Mouse (Mus musculus) neural tube, embryonic 14.5 days (tissue): Measurements from ENCODE around the gene Fam208a. TPM values are rescaled to one million over a fixed set of nuclear protein-coding genes. Genes with fewer than 3 reads are reported as not detected.

Experiments used
- ATAC-seq: fragments of 200-750 bp; cut with Nextera tagmentation; 2 replicates; pipeline ENCODE4 v1.8.0; 2017; ENCODE audit warnings: low read depth, mild to moderate bottlenecking, moderate TSS enrichment, moderate library complexity
- H3K27ac ChIP-seq: fragments of 300-500 bp; sonication (generic); 2 replicates; pipeline ENCODE4 v1.5.1; 2014; ENCODE audit warnings: low read depth, mild to moderate bottlenecking, control low read depth, low read length, moderate library complexity, mixed read lengths
- H3K27me3 ChIP-seq: fragments of 300-500 bp; sonication (generic); 2 replicates; pipeline ENCODE4 v1.6.1; 2014; ENCODE audit warnings: low read length; ENCODE audit not compliant: control insufficient read depth, insufficient read depth
- H3K36me3 ChIP-seq: fragments of 300-500 bp; sonication (generic); 2 replicates; pipeline ENCODE4 v1.6.1; 2014; ENCODE audit warnings: low read length, mixed read lengths; ENCODE audit not compliant: control insufficient read depth, insufficient read depth
- H3K4me1 ChIP-seq: fragments of 300-500 bp; sonication (generic); 2 replicates; pipeline ENCODE4 v1.6.1; 2014; ENCODE audit warnings: low read length; ENCODE audit not compliant: control insufficient read depth, insufficient read depth
- H3K4me2 ChIP-seq: fragments of 300-500 bp; sonication (generic); 2 replicates; pipeline ENCODE4 v1.6.1; 2014; ENCODE audit warnings: mild to moderate bottlenecking, low read depth, low read length, control low read depth
- H3K4me3 ChIP-seq: fragments of 300-500 bp; sonication (generic); 2 replicates; pipeline ENCODE4 v1.5.1; 2014; ENCODE audit warnings: low read depth, low read length, control low read depth, mixed read lengths
- H3K9ac ChIP-seq: fragments of 300-500 bp; sonication (generic); replicated peaks from 2 replicates; pipeline ENCODE4 v1.6.1; 2014; ENCODE audit warnings: low read depth, mild to moderate bottlenecking, control low read depth, low read length, mixed read lengths
- H3K9me3 ChIP-seq: fragments of 300-500 bp; sonication (generic); 2 replicates; pipeline ENCODE4 v1.6.1; 2016; ENCODE audit warnings: low read length; ENCODE audit not compliant: control insufficient read depth
- WGBS: fragments of 180-500 bp; shearing (Covaris S2); extraction: QIAGEN DNeasy Blood & Tissue Kit; methylation state at CpG from one replicate; pipeline ENCODE4 v1.1.7; 2014; 5-methylcytosine and 5-hydroxymethylcytosine counted together
- polyA plus RNA-seq: library from polyadenylated mRNA; unstranded; fragments of >200 nt; fragmentation: Nextera tagmentation; extraction: Ambion mirVana; gene quantifications from 2 replicates; pipeline ENCODE4 v1.2.1, GENCODE M21; 2014

Fam208a gene
- polyA plus RNA-seq, 1 experiment from 2014 or later: 24.3 TPM

DNA sequence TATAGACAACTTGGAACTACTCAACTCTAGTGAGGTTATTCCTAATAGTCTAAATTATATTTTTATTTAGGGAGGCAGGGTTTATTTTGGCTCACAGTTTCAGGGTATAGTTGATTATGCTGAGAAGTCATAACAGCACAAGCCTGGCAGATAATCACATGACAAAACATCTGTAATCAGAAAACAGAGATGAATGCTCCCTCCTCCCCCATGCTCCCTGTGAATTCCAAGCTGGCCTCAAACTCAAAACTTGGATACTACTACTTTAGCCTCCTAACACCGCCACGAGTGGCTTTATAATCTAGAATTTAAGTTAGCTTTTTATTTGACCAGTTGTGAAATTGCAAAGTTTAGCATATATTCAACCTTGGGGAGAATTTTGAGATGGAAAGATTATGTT is 3.4 kb downstream of the Fam208a start:
- H3K4me3 ChIP-seq: no peak overlapping the region
- H3K27me3 ChIP-seq: no peaks in the 10 kb centered on the region
- no peaks in the 10 kb centered on the region; the same call in 1 of the 2 replicates for H3K36me3 ChIP-seq
- H3K27ac ChIP-seq: no peak overlapping the region
- no peak for ATAC-seq
- 0 out of 2 replicates have a peak, but pooled peaks cover 6% of the 10 kb centered on the region for H3K9me3 ChIP-seq
- 99% methylated on average over 2 of the region's 2 CpGs for WGBS
- no peak overlapping the region for H3K9ac ChIP-seq
- H3K4me2 ChIP-seq: no peak overlapping the region
- 0 out of 2 replicates have a peak, but pooled peaks cover 3% of the 10 kb centered on the region for H3K4me1 ChIP-seq

DNA sequence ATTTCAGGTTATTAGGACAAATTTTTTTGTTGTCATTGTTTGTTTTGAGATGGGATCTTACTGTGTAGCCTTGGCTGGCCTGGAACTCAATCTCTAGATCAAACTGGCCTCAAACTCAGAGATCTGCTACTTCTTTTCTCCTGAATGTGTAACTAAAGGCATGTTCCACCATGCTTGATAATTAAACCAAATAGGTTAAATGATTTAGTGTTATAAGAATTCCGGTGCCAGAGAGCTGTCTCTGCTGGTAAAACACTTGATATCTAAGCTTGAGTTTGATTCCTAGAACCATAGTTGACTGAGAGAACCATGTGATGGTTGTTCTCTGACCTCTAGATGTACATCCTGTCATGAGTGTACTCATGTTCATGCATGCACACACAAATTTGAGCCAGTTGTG is 7.5 kb downstream of the Fam208a start:
- Histone ChIP-seq H3K36me3 (no peaks in the 10 kb centered on the region; the same call in 1 of the 2 replicates), H3K4me2 (no peak overlapping the region), H3K4me1 (no peaks in the 10 kb centered on the region), H3K27me3 (no peaks in the 10 kb centered on the region), H3K4me3 (no peak overlapping the region), H3K27ac (no peak overlapping the region), H3K9ac (no peak overlapping the region), H3K9me3 (no peaks in the 10 kb centered on the region)
- whole genome bisulfite sequencing: 97% methylated on average over 1 of the region's 1 CpGs
- ATAC-seq: no peak

DNA sequence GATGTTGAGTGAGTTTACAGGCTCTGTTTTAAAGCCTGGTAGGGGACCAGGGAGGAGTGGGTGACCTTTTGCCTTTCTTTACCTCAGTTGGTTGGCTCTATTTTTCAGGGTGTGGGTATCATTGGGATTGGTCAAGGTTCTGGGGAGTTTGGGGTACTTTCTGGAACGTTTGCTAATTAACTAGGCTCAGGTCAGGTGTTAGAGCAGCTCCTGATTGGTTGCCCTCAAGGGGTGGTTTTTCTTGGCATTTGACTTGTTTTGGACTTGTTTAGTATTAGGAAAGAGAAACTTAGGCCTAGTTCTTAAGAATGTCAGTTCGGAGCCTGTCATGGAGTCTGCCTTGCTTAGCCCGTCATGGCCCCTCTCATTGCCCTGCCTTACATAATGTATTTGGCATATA is 8.2 kb downstream of the Fam208a start:
- no peak for ATAC-seq
- H3K4me2 ChIP-seq: no peak overlapping the region

DNA sequence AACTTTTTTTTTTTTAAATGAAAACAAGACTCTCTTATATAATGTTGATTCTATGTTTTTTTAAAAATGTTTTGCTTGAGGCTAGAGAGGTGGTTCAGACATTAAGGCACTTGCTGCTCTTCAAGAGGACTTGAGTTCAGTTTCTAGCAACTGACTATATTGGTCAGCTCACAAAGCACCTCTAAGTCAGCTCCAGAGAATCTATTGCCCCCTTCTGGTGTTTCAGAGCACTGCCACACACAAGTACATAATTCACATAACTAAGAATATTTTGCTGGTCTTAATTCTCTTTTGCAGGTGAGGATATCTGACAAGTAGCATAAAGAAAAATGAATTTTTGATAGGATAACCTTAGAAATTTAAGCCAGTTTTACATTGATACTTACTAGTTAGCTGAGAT is 12.3 kb downstream of the Fam208a start:
- H3K9me3 ChIP-seq: no peaks in the 10 kb centered on the region
- no peaks in the 10 kb centered on the region for H3K4me1 ChIP-seq
- H3K27ac ChIP-seq: no peak overlapping the region
- H3K36me3 ChIP-seq: peaks cover 23% of the 10 kb centered on the region
- H3K4me3 ChIP-seq: no peak overlapping the region
- H3K4me2 ChIP-seq: no peak overlapping the region
- no peak for ATAC-seq
- no peak overlapping the region for H3K9ac ChIP-seq
- H3K27me3 ChIP-seq: no peaks in the 10 kb centered on the region

More for the DNA sequence above, 8.2 kb downstream of the Fam208a start:
- Histone ChIP-seq H3K9ac (no peak overlapping the region), H3K27ac (no peak overlapping the region), H3K9me3 (no peaks in the 10 kb centered on the region), H3K4me3 (no peak overlapping the region), H3K4me1 (no peaks in the 10 kb centered on the region), H3K27me3 (no peaks in the 10 kb centered on the region), H3K36me3 (peaks cover under 1% of the 10 kb centered on the region; the same call in 1 of the 2 replicates)
- WGBS: 88% methylated on average over 3 of the region's 3 CpGs

DNA sequence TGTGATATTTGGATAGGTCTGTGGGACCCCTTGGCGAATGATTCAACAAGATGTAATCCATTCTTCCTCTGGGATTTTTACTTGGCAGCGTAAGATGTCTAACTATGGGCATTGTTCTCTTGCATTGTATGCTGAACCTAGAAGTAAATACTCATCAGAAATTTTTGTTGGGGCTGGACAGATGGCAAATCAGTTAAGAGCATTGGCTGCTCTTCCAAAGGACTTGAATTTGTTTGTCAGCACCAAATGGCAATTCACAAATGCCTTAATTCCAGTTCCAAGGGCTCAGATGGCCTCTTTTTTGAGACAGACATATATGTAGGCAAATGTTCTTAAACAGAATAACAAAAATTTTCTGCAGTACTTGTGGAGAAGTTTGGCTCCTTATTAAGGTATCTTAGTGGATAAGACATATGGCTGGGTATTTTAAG is 16.2 kb downstream of the Fam208a start:
- peaks cover 36% of the 10 kb centered on the region for H3K36me3 ChIP-seq
- H3K9ac ChIP-seq: no peak overlapping the region
- WGBS: 77% methylated on average over 2 of the region's 2 CpGs
- no peak overlapping the region for H3K4me3 ChIP-seq
- no peak for ATAC-seq
- no peak overlapping the region for H3K27ac ChIP-seq
- no peaks in the 10 kb centered on the region for H3K4me1 ChIP-seq
- no peaks in the 10 kb centered on the region for H3K9me3 ChIP-seq
- no peaks in the 10 kb centered on the region for H3K27me3 ChIP-seq
- no peak overlapping the region for H3K4me2 ChIP-seq

DNA sequence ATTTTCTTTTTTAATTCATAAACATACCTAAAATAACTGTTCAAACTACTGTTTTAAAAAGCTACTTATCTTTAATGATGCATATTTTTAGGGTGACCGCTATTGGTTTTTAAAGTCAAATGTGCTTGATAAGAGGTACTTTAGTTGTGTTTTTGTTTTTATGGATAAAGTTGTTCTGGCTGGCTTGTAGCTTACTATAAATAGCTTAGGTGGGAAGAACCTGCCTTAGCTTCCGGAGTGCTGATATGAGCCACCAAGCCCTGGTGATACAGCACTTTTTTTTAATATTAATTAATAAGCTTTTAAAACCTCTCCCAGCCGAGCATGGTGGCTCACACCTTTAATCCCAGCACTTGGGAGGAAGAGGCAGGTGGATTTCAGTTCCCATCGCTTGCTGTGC is 18.3 kb downstream of the Fam208a start:
- no peak for ATAC-seq
- no peak overlapping the region for H3K4me3 ChIP-seq
- no peaks in the 10 kb centered on the region for H3K9me3 ChIP-seq
- H3K27ac ChIP-seq: no peak overlapping the region
- peaks cover 38% of the 10 kb centered on the region for H3K36me3 ChIP-seq
- H3K4me1 ChIP-seq: no peaks in the 10 kb centered on the region
- H3K9ac ChIP-seq: no peak overlapping the region
- H3K27me3 ChIP-seq: no peaks in the 10 kb centered on the region
- no peak overlapping the region for H3K4me2 ChIP-seq
- 95% methylated on average over 4 of the region's 4 CpGs for WGBS

DNA sequence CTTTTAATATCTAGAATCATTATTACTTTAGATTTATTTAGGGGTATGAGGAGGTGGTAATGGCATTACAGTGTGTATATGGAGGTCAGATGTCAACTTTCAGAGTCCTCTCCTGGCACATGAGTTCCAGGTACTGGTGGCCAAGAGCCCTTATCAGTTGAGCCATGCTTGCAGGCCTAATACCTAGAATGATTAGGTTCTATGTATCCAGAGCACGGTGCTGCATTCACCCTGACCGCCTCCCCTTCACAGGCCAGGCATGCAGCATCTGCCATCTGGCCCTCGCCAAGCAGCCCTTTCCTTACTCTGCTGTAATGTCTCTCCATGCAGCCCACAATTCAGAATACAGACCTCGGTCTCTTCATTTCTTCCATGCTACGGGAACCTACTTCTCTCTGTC is 62.8 kb downstream of the Fam208a start:
- H3K27ac ChIP-seq: no peak overlapping the region
- no peaks in the 10 kb centered on the region for H3K4me1 ChIP-seq
- H3K4me3 ChIP-seq: no peak overlapping the region
- H3K9me3 ChIP-seq: no peaks in the 10 kb centered on the region
- WGBS: 93% methylated on average over 5 of the region's 5 CpGs
- no peak overlapping the region for H3K9ac ChIP-seq
- H3K36me3 ChIP-seq: peaks cover 40% of the 10 kb centered on the region
- no peak overlapping the region for H3K4me2 ChIP-seq
- no peaks in the 10 kb centered on the region for H3K27me3 ChIP-seq
- no peak for ATAC-seq

DNA sequence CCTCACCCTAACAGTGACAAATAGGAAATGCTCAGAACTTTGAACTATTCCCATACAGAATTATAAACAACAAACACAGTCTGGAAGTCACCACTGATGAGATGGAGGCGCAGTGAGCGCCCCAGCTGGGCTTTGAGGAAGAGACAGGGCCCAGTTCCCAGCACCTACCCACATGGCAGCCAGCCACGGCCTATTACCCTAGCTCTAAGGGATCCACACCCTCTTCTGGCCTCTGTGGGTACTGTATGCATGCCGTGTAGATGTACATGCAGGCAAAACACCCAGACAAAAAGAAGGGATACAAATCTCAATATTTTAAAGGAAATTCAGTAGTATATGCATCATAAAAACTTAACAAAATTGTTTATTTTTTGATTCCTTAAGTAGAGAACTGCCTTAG is 64.9 kb downstream of the Fam208a start:
- Histone ChIP-seq H3K9ac (no peak overlapping the region), H3K36me3 (peaks cover 40% of the 10 kb centered on the region)

DNA sequence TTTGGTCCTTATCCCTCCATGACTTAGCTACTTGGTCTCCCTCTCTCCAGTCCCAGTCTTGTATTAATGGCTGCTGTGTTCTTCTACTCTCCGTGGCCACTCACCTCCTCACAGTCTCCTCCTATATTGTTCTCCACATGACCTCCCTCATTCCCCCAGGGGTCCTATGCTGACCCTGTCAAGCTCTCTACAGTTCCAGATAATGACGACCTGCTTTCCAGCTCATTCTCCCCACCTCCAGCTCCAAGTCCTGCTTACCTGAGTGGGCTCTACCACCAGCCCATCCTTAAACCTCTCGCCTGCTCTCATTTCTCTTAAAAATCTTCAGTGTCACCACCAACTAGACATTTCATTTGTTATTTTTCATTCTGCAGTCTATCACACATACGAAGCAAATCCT is 72.5 kb downstream of the Fam208a start:
- Histone ChIP-seq H3K4me2 (no peak overlapping the region), H3K9ac (no peak overlapping the region), H3K4me3 (no peak overlapping the region), H3K9me3 (no peaks in the 10 kb centered on the region), H3K36me3 (peaks cover 5% of the 10 kb centered on the region; the same call in 1 of the 2 replicates), H3K27me3 (no peaks in the 10 kb centered on the region), H3K4me1 (no peaks in the 10 kb centered on the region), H3K27ac (no peak overlapping the region)
- WGBS: 84% methylated on average over 4 of the region's 4 CpGs
- no peak for ATAC-seq

More for the DNA sequence above, 64.9 kb downstream of the Fam208a start:
- H3K9me3 ChIP-seq: no peaks in the 10 kb centered on the region
- 94% methylated on average over 4 of the region's 4 CpGs for WGBS
- H3K27me3 ChIP-seq: no peaks in the 10 kb centered on the region
- no peak overlapping the region for H3K27ac ChIP-seq
- no peak overlapping the region for H3K4me2 ChIP-seq
- H3K4me3 ChIP-seq: no peak overlapping the region
- no peaks in the 10 kb centered on the region for H3K4me1 ChIP-seq
- no peak for ATAC-seq
